Mouse (Mus musculus): ENCODE results near the gene Usf1. TPM values are rescaled to one million over a fixed set of nuclear protein-coding genes. Genes with fewer than 3 reads are reported as not detected.

Usf1 gene
- total RNA-seq, 2 experiments from 2014 or later: 110 to 119 TPM

GRCm38 (mm10) chr1:171441466-171442412, 30.6 kb downstream of the Usf1 start:
- DNase-seq (ENCODE audit: extremely low spot score in 1 of 2, low spot score in 2 of 2): no peak
- intact Hi-C loops (cut with DNase I): no loop called here

- no peak for DNase-seq (ENCODE audit: extremely low spot score in 1 of 2, low spot score in 2 of 2)
- intact Hi-C loops (cut with DNase I): no loop called here
Observed at GRCm38 (mm10) chr1:171442413-171442760, 31.3 kb downstream of the Usf1 start.

- intact Hi-C loops (cut with DNase I): no loop called here
Observed at GRCm38 (mm10) chr1:171445050-171445449, 33.9 kb downstream of the Usf1 start.

GRCm38 (mm10) chr1:171446854-171447253, 35.7 kb downstream of the Usf1 start:
- intact Hi-C loops (cut with DNase I): no loop called here
- no peak for DNase-seq (ENCODE audit: extremely low spot score in 1 of 2, low spot score in 2 of 2)

More at GRCm38 (mm10) chr1:171445050-171445449, 33.9 kb downstream of the Usf1 start:
- DNase-seq (ENCODE audit: extremely low spot score in 1 of 2, low spot score in 2 of 2): no peak

- no peak for DNase-seq (ENCODE audit: extremely low spot score in 1 of 2, low spot score in 2 of 2)
- intact Hi-C loops (cut with DNase I): no loop called here
Observed at GRCm38 (mm10) chr1:171447692-171448091, 36.6 kb downstream of the Usf1 start.

GRCm38 (mm10) chr1:171450062-171450461, 38.9 kb downstream of the Usf1 start:
- intact Hi-C loops (cut with DNase I): no loop called here
- DNase-seq (ENCODE audit: extremely low spot score in 1 of 2, low spot score in 2 of 2): no peak

- DNase-seq (ENCODE audit: extremely low spot score in 1 of 2, low spot score in 2 of 2): no peak
- intact Hi-C loops (cut with DNase I): no loop called here
Observed at GRCm38 (mm10) chr1:171451001-171451400, 39.9 kb downstream of the Usf1 start.

GRCm38 (mm10) chr1:171452522-171452921, 41.4 kb downstream of the Usf1 start:
- intact Hi-C loops (cut with DNase I): no loop called here
- no peak for DNase-seq (ENCODE audit: extremely low spot score in 1 of 2, low spot score in 2 of 2)

GRCm38 (mm10) chr1:171452923-171453322, 41.8 kb downstream of the Usf1 start:
- intact Hi-C loops (cut with DNase I): no loop called here
- no peak for DNase-seq (ENCODE audit: extremely low spot score in 1 of 2, low spot score in 2 of 2)

- no peak for DNase-seq (ENCODE audit: extremely low spot score in 1 of 2, low spot score in 2 of 2)
- intact Hi-C loops (cut with DNase I): no loop called here
Observed at GRCm38 (mm10) chr1:171454926-171455325, 43.8 kb downstream of the Usf1 start.

- intact Hi-C loops (cut with DNase I): no loop called here
- DNase-seq (ENCODE audit: extremely low spot score in 1 of 2, low spot score in 2 of 2): no peak
Observed at GRCm38 (mm10) chr1:171457568-171457967, 46.5 kb downstream of the Usf1 start.

GRCm38 (mm10) chr1:171459791-171460190, 48.7 kb downstream of the Usf1 start:
- intact Hi-C loops (cut with DNase I): no loop called here
- DNase-seq (ENCODE audit: extremely low spot score in 1 of 2, low spot score in 2 of 2): no peak

GRCm38 (mm10) chr1:171460551-171461503, 49.7 kb downstream of the Usf1 start:
- intact Hi-C loops (cut with DNase I): no loop called here
- DNase-seq (ENCODE audit: extremely low spot score in 1 of 2, low spot score in 2 of 2): no peak

- intact Hi-C loops (cut with DNase I): no loop called here
- no peak for DNase-seq (ENCODE audit: extremely low spot score in 1 of 2, low spot score in 2 of 2)
Observed at GRCm38 (mm10) chr1:171463133-171463532, 52.0 kb downstream of the Usf1 start.

GRCm38 (mm10) chr1:171465749-171466412, 54.8 kb downstream of the Usf1 start:
- DNase-seq (ENCODE audit: extremely low spot score in 1 of 2, low spot score in 2 of 2): no peak
- intact Hi-C loops (cut with DNase I): no loop called here

GRCm38 (mm10) chr1:171466565-171466964, 55.5 kb downstream of the Usf1 start:
- intact Hi-C loops (cut with DNase I): no loop called here
- DNase-seq (ENCODE audit: extremely low spot score in 1 of 2, low spot score in 2 of 2): no peak
